Mouse (Mus musculus) E14TG2a.4 (cell line): ENCODE results near the gene Edem1.

Source experiments
- CTCF ChIP-seq: conservative IDR thresholded peaks from 2 replicates; pipeline ENCODE4 v1.5.1; 2014; ENCODE audit warnings: low read length
- NANOG ChIP-seq: IDR thresholded peaks from 2 replicates; pipeline ENCODE4 v1.6.1; 2014; ENCODE audit warnings: borderline replicate concordance, low read length, mixed read lengths
- POU5F1 ChIP-seq: IDR thresholded peaks from 2 replicates; pipeline ENCODE4 v1.6.1; 2014; ENCODE audit warnings: low read length, borderline replicate concordance

DNA sequence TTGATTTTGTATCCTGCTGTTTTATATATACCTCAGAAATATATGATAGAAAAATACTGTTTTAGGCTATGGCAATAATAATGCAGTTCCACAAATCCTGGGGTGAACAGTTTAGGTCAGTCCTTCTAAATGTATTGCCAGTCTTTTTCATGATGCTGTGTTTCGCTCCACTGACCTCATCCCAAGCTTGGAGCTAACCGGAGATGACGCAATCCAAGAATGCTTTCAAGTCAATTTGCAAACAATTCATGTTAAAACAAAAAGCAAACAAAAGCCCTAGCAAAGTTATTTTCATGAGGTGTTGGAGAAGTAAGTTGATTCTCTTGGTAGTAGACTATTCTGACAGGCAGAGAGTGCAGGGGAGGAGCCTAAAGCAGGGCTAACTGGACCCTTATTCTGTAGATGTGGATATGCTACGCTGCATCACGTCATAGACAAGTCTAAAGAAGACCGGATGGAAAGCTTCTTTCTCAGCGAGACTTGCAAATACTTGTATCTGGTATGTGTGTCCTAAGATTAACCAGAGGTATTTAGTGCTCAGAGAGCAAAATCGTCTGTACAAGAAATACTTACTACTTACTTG is 23.7 kb downstream of the Edem1 start:
- TF ChIP-seq CTCF (no peak), NANOG (no peak), POU5F1 (no peak)
